In the genomic region with DNA sequence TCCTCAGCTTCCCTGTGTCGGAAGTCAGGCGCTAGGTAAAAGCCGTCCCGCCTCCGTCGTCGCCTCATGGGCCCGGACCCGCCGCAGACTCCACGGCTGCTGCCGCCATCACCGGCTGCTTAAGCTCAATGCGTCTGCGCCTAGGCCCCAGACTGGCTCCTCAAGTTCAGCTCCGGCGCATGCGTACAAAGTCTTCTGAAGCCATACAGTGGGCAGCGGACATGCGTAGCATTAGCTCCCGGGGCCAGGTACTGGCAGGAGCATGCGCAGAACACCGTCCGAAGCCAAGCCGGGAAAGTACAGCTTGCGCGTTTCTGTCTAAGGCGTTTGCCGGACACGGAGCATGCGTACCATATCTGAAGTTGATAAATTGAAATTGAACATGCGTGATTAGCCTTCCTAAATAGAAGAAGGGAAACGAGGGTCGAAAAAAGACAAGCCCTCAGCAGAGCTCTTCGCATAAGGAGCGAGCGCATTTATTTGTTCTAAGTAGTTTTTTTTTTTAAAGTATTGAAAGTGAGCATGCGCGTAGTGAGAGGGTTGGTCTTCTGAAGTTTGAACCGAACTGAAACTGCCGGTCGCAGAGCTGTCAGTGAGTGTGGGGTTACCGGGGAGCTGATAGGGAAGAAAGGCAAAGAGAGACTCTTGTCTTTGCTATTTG, we compare ENCODE assay signal across 8 mouse cellular contexts. TPM values are rescaled to one million over a fixed set of nuclear protein-coding genes. Genes with fewer than 3 reads are reported as not detected.
DNase-seq lines count a peak whose midpoint lies in the region; ATAC-seq and TF ChIP-seq lines count a peak whose summit lies in the region.

Gene Rps6kb1, minus strand, starts transcription at position 167 of the 661 bp plus-strand sequence.
Gene Tubd1, plus strand, starts transcription at position 353 of the 661 bp plus-strand sequence.

- H3K4me1 ChIP-seq in hindbrain, postnatal 0 days (ENCODE audit: insufficient read depth, low read length) = no peaks in the 10 kb centered on the region

- WGBS in hindbrain, postnatal 0 days = under 1% methylated on average over 43 of the region's 43 CpGs

- H3K9me3 ChIP-seq in hindbrain, postnatal 0 days (ENCODE audit: low read length) = no peaks in the 10 kb centered on the region

- intact Hi-C loops in gastrocnemius, adult 2 months (cut with DNase I) = no loop called here
- intact Hi-C loops in left cerebral cortex, adult 2 months (cut with DNase I) = no loop called here

- H3K9ac ChIP-seq in hindbrain, postnatal 0 days (replicated peaks; ENCODE audit: low read length) = peak within 1 kb of the TSS; percentile 98

- H3K27ac ChIP-seq in gastrocnemius, adult 2 months = peak within 1 kb of the TSS; percentile 94
- H3K27ac ChIP-seq in hindbrain, postnatal 0 days = peak within 1 kb of the TSS; percentile 87
- peak within 1 kb of the TSS; percentile 89 for H3K27ac ChIP-seq in left cerebral cortex, adult 2 months

- peak within 1 kb of the TSS; percentile 96 for H3K4me3 ChIP-seq in gastrocnemius, adult 2 months
- H3K4me3 ChIP-seq in hindbrain, postnatal 0 days (ENCODE audit: low read length) = peak within 1 kb of the TSS; percentile 96
- H3K4me3 ChIP-seq in left cerebral cortex, adult 2 months = peak within 1 kb of the TSS; percentile 93

- TF ChIP-seq CTCF in gastrocnemius, adult 2 months (IDR thresholded peaks at IDR 0.05) = no peak
- no peak for TF ChIP-seq CTCF in hindbrain, postnatal 0 days (IDR thresholded peaks at IDR 0.05; ENCODE audit: low read depth)
- TF ChIP-seq CTCF in left cerebral cortex, adult 2 months (IDR thresholded peaks at IDR 0.05) = no peak

- ATAC-seq in common myeloid progenitor, adult 5-6 weeks (replicated peaks; ENCODE audit: low read depth, poor library complexity, severe bottlenecking) = peak; percentile 94
- ATAC-seq in hindbrain, postnatal 0 days = peak; percentile 99
- ATAC-seq in megakaryocyte, adult 5-6 weeks (ENCODE audit: poor library complexity, severe bottlenecking) = peak; percentile 92

- H3K36me3 ChIP-seq in hindbrain, postnatal 0 days (ENCODE audit: insufficient read depth, low read length) = no peaks in the 10 kb centered on the region

- no peaks in the 10 kb centered on the region for H3K27me3 ChIP-seq in hindbrain, postnatal 0 days (ENCODE audit: insufficient read depth, low read length)

- H3K4me2 ChIP-seq in hindbrain, postnatal 0 days (ENCODE audit: low read depth, low read length) = peak within 1 kb of the TSS; percentile 81

- DNase-seq in ZHBTc4 (ENCODE audit: low read depth, low spot score) = peak; percentile 100
- DNase-seq in gastrocnemius, adult 2 months = peak; percentile 100
- peak; percentile 100 for DNase-seq in hindbrain, postnatal 0 days (ENCODE audit: low spot score)
- peak; percentile 98 to 99 for DNase-seq in left cerebral cortex, adult 2 months (ENCODE audit: extremely low spot score in 1 of 2, low spot score in 2 of 2)
- peak; percentile 99 to 100 for DNase-seq in right cerebral cortex, adult 2 months (ENCODE audit: low spot score in 2 of 2)
- DNase-seq in urinary bladder, postnatal 14 days (ENCODE audit: low spot score) = peak; percentile 100

RNA-seq across cellular contexts. Expression of gene Rps6kb1, which starts in this region (rescaled TPM):
- 39.6 and 76.3 TPM in 2 replicates for total RNA-seq in common myeloid progenitor, adult 5-6 weeks (2017)
- 10 to 100 TPM; 21.1 to 22.3 TPM for total RNA-seq in gastrocnemius, adult 2 months (2021)
- total RNA-seq in hindbrain, postnatal 0 days (2014; rRNA removed) = 21.9 and 34.2 TPM in 2 replicates
- polyA plus RNA-seq in hindbrain, postnatal 0 days (2015; fragmentation: Nextera tagmentation; extraction: Ambion mirVana) = 67.3 and 67.7 TPM in 2 replicates
- 10 to 100 TPM; 38.5 to 39.2 TPM for total RNA-seq in left cerebral cortex, adult 2 months (2021)
- total RNA-seq in megakaryocyte, adult 5-6 weeks (2015) = 30.4 and 38.4 TPM in 2 replicates
- total RNA-seq in megakaryocyte, adult 5-6 weeks (2017) = 29.9 and 35.4 TPM in 2 replicates

RNA-seq across cellular contexts. Expression of gene Tubd1, which starts in this region (rescaled TPM):
- 12.1 and 15.2 TPM in 2 replicates for total RNA-seq in common myeloid progenitor, adult 5-6 weeks (2017)
- total RNA-seq in gastrocnemius, adult 2 months (2021) = 1 to 10 TPM; 6.9 to 8.5 TPM
- total RNA-seq in hindbrain, postnatal 0 days (2014; rRNA removed) = 1.8 and 2.6 TPM in 2 replicates
- 6.4 and 7.2 TPM in 2 replicates for polyA plus RNA-seq in hindbrain, postnatal 0 days (2015; fragmentation: Nextera tagmentation; extraction: Ambion mirVana)
- total RNA-seq in left cerebral cortex, adult 2 months (2021) = 1 to 10 TPM; 5.3 to 6.8 TPM
- total RNA-seq in megakaryocyte, adult 5-6 weeks (2015) = 7.8 and 9.6 TPM in 2 replicates
- 5.4 and 5.5 TPM in 2 replicates for total RNA-seq in megakaryocyte, adult 5-6 weeks (2017)

Comparison
In these comparisons a context has a peak if more than half of its experiments do, and no peak if none do; other contexts are left out.
1. Peak in every context shown above with its lines: DNase-seq, ATAC-seq, H3K4me3 ChIP-seq and H3K27ac ChIP-seq.